Mouse (Mus musculus): ENCODE results near the gene 1700016C15Rik. TPM values are rescaled to one million over a fixed set of nuclear protein-coding genes. Genes with fewer than 3 reads are reported as not detected.

The 1700016C15Rik gene
- total RNA-seq (2021): not detected
- long read RNA-seq, experiment 1: 0 reads
- long read RNA-seq, experiment 2: 0 reads

GRCm38 (mm10) chr1:177729043-177730024 lies at the start of gene 1700016C15Rik:
TSS of gene 1700016C15Rik (plus strand) at chr1:177729814.
- DNase-seq: no peak

GRCm38 (mm10) chr1:177681239-177681638 lies 48.4 kb upstream of the 1700016C15Rik start:
- DNase-seq: no peak

- no peak for DNase-seq
These were observed 45.4 kb upstream of the 1700016C15Rik start for GRCm38 (mm10) chr1:177683931-177684836.

GRCm38 (mm10) chr1:177684901-177685300 lies 44.7 kb upstream of the 1700016C15Rik start:
- DNase-seq: peak in 1 of 2 experiments; percentile 18

- DNase-seq: no peak
These were observed 43.5 kb upstream of the 1700016C15Rik start for GRCm38 (mm10) chr1:177686137-177686536.

- DNase-seq: peak in 1 of 2 experiments; percentile 32
These were observed 42.6 kb upstream of the 1700016C15Rik start for GRCm38 (mm10) chr1:177686982-177687381.

- DNase-seq: peak in 1 of 2 experiments; percentile 14
These were observed 37.1 kb upstream of the 1700016C15Rik start for GRCm38 (mm10) chr1:177692491-177692890.

- DNase-seq: no peak
These were observed 35.9 kb upstream of the 1700016C15Rik start for GRCm38 (mm10) chr1:177693486-177694252.

GRCm38 (mm10) chr1:177700560-177700959 lies 29.1 kb upstream of the 1700016C15Rik start:
- DNase-seq: no peak

- peak; percentile 67 to 80 for DNase-seq
These were observed 27.0 kb upstream of the 1700016C15Rik start for GRCm38 (mm10) chr1:177702481-177703146.

- DNase-seq: no peak
These were observed 26.3 kb upstream of the 1700016C15Rik start for GRCm38 (mm10) chr1:177703147-177703807.

GRCm38 (mm10) chr1:177705204-177705603 lies 24.4 kb upstream of the 1700016C15Rik start:
- no peak for DNase-seq

GRCm38 (mm10) chr1:177707571-177707970 lies 22.0 kb upstream of the 1700016C15Rik start:
- DNase-seq: no peak

GRCm38 (mm10) chr1:177708583-177709055 lies 21.0 kb upstream of the 1700016C15Rik start:
- DNase-seq: peak; percentile 18 to 31

- DNase-seq: no peak
These were observed 18.6 kb upstream of the 1700016C15Rik start for GRCm38 (mm10) chr1:177711000-177711399.

GRCm38 (mm10) chr1:177711418-177711817 lies 18.2 kb upstream of the 1700016C15Rik start:
- DNase-seq: no peak

GRCm38 (mm10) chr1:177713635-177714396 lies 15.8 kb upstream of the 1700016C15Rik start:
- DNase-seq: no peak

- no peak for DNase-seq
These were observed 15.1 kb upstream of the 1700016C15Rik start for GRCm38 (mm10) chr1:177714397-177715012.

GRCm38 (mm10) chr1:177716448-177716847 lies 13.2 kb upstream of the 1700016C15Rik start:
- no peak for DNase-seq

Data from adrenal gland, postnatal 36 days (tissue).